10 mouse cellular contexts compared by ENCODE assay signal in the genomic region with DNA sequence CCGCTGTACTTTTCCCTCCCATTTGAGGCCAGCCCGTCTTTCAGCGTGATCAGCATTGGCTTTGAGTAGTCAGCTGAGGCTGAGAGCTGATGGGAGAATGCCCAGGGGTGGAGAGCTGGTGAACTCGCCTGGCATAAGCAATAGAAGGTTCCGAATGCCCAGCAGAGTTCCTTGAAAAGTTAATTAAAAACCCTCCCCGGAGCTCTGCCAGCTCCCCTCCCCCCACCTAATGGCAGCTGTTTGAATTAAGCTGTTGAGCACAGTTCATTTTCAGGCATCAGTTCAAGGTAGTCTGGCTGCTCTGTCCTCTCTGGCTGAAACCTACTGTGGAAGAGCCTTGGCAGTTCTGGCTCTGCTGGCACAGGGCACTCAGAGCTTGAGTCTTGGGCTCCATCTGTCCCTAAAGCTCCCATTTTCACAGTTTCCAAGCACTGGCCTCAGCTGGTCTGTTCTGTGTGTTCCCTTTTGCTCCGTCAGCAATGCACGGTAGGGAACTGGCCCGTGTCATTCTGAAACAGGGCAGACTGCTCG. TPM values are rescaled to one million over a fixed set of nuclear protein-coding genes. Genes with fewer than 3 reads are reported as not detected.
A peak's percentile ranks its signal among the peaks of the same experiment; 100 is the strongest.
DNase-seq lines count a peak whose midpoint lies in the region; ATAC-seq lines count a peak whose summit lies in the region.
"Had no signal": no experiment of that assay in that cellular context is flagged by ENCODE, and none has a peak within 500 bp of the region (broad histone marks: within the 10 kb centered on the region; RNA-seq: fewer than 3 reads in every experiment).

No protein-coding gene starts in this region.

- H3K27me3 ChIP-seq in neural tube, embryonic 15.5 days (replicated peaks), result no peaks in the 10 kb centered on the region

- intact Hi-C loops in heart, postnatal 14 days (cut with DNase I), result no loop called here

- peak; percentile 38; the same call in 1 of the 2 replicates for ATAC-seq in frontal cortex, adult (ENCODE audit: low TSS enrichment)
- ATAC-seq in neural tube, embryonic 15.5 days (ENCODE audit: low FRiP score), result peak; percentile 58

- H3K27ac ChIP-seq in neural tube, embryonic 15.5 days (replicated peaks), result peak overlapping the region; percentile 68

- WGBS in neural tube, embryonic 15.5 days, result 47% methylated on average over 10 of the region's 10 CpGs

- H3K4me1 ChIP-seq in neural tube, embryonic 15.5 days, result peaks cover 52% of the 10 kb centered on the region

- DNase-seq in adrenal gland, adult 8-10 months, result peak; percentile 72
- DNase-seq in adrenal gland, postnatal 4 days (ENCODE audit: low spot score in 2 of 2), result no peak
- peak; percentile 95 for DNase-seq in brain, adult 2 months (ENCODE audit: low read depth, low spot score)
- peak; percentile 64 to 81 for DNase-seq in kidney, postnatal 4 days
- DNase-seq in heart, postnatal 4 days, result no peak
- DNase-seq in heart, postnatal 14 days, result no peak

- no peak overlapping the region for H3K4me3 ChIP-seq in neural tube, embryonic 15.5 days (replicated peaks)
- H3K4me3 ChIP-seq: myocyte had no signal

- H3K36me3 ChIP-seq in neural tube, embryonic 15.5 days, result peaks cover 70% of the 10 kb centered on the region

- no peak overlapping the region for H3K9ac ChIP-seq in neural tube, embryonic 15.5 days (replicated peaks)

- no peak overlapping the region for H3K4me2 ChIP-seq in neural tube, embryonic 15.5 days

- no peaks in the 10 kb centered on the region for H3K9me3 ChIP-seq in neural tube, embryonic 15.5 days (replicated peaks)

RNA-seq across cellular contexts. Expression of a gene that starts 5.7 kb away (rescaled TPM):
- total RNA-seq in adrenal gland, adult 8-10 months (2022), result 1,000 to 10,000 TPM in 2 of 4 experiments, 100 to 1,000 TPM in 2; 923 to 1,535 (median 1,260) TPM
- total RNA-seq in adrenal gland, postnatal 4 days (2021), result 100 to 1,000 TPM; 225 to 254 TPM
- polyA plus RNA-seq in neural tube, embryonic 15.5 days (2015; fragmentation: Nextera tagmentation; extraction: Ambion mirVana), result 146 and 157 TPM in 2 replicates
- 10 to 100 TPM; 52.4 to 54.5 TPM for total RNA-seq in heart, postnatal 4 days (2021)
- 10 to 100 TPM; 23.4 to 23.5 TPM for total RNA-seq in heart, postnatal 14 days (2021)

RNA-seq across cellular contexts. Expression of a gene that starts 15.5 kb away (rescaled TPM):
- 100 to 1,000 TPM; 131 to 198 (median 144) TPM for total RNA-seq in adrenal gland, adult 8-10 months (2022)
- 100 to 1,000 TPM; 161 to 182 TPM for total RNA-seq in adrenal gland, postnatal 4 days (2021)
- polyA plus RNA-seq in neural tube, embryonic 15.5 days (2015; fragmentation: Nextera tagmentation; extraction: Ambion mirVana), result 353 and 355 TPM in 2 replicates
- 100 to 1,000 TPM; 160 TPM for total RNA-seq in heart, postnatal 4 days (2021)
- 100 to 1,000 TPM; 149 to 153 TPM for total RNA-seq in heart, postnatal 14 days (2021)

RNA-seq across cellular contexts. Expression of a gene that starts 15.6 kb away (rescaled TPM):
- total RNA-seq in adrenal gland, adult 8-10 months (2022), result 10 to 100 TPM; 10.8 to 19.1 (median 14.1) TPM
- 10 to 100 TPM; 32.9 to 35.8 TPM for total RNA-seq in adrenal gland, postnatal 4 days (2021)
- 22.8 and 42.1 TPM in 2 replicates for polyA plus RNA-seq in neural tube, embryonic 15.5 days (2015; fragmentation: Nextera tagmentation; extraction: Ambion mirVana)
- total RNA-seq in heart, postnatal 4 days (2021), result 10 to 100 TPM; 26.8 to 27.2 TPM
- 1 to 10 TPM; 5.4 to 8.1 TPM for total RNA-seq in heart, postnatal 14 days (2021)

RNA-seq across cellular contexts. Expression of a gene that starts 52.2 kb away (rescaled TPM):
- total RNA-seq in adrenal gland, adult 8-10 months (2022), result 1 to 10 TPM in 3 of 4 experiments, under 1 TPM in 1; 0.94 to 2.0 (median 1.4) TPM
- total RNA-seq in adrenal gland, postnatal 4 days (2021), result 1 to 10 TPM; 6.2 to 9.1 TPM
- 0.79 and 1.7 TPM in 2 replicates for polyA plus RNA-seq in neural tube, embryonic 15.5 days (2015; fragmentation: Nextera tagmentation; extraction: Ambion mirVana)
- 10 to 100 TPM in 1 of 2 experiments, 1 to 10 TPM in 1; 9.0 to 11.9 TPM for total RNA-seq in heart, postnatal 4 days (2021)
- total RNA-seq in heart, postnatal 14 days (2021), result 1 to 10 TPM; 7.6 to 7.7 TPM
- total RNA-seq: hematopoietic stem cell, adult 5-6 weeks had no signal

Comparison
In these comparisons a context has a peak if more than half of its experiments do, and no peak if none do; other contexts are left out.
1. DNase-seq: peak in adrenal gland, adult 8-10 months (single experiment), brain, adult 2 months (single experiment) and kidney, postnatal 4 days (2 of 2); none in adrenal gland, postnatal 4 days (0 of 2), heart, postnatal 4 days (single experiment) and heart, postnatal 14 days (0 of 2).
2. RNA of a gene that starts 5.7 kb away (total RNA-seq): 923 to 1,535 TPM in adrenal gland, adult 8-10 months and 225 to 254 TPM in adrenal gland, postnatal 4 days; 52.4 to 54.5 TPM in heart, postnatal 4 days and 23.4 to 23.5 TPM in heart, postnatal 14 days; every median in the first group is over 4 times any median in the second.